Mouse (Mus musculus) pancreas, adult 10 weeks (tissue): ENCODE measurements around the gene Olfr1112. TPM values are rescaled to one million over a fixed set of nuclear protein-coding genes. Genes with fewer than 3 reads are reported as not detected.

ENCODE experiments used
- polyA plus RNA-seq: library from polyadenylated mRNA; stranded (reverse); fragments of 350-450 nt; fragmentation: Illumina TruSeq; extraction: RNeasy Lipid Tissue Mini Kit (QIAGEN cat#74804); gene quantifications from one replicate; pipeline ENCODE4 v1.2.3, GENCODE M21; 2015; ENCODE audit warnings: low read depth, low replicate concordance; ENCODE audit not compliant: insufficient read depth

The Olfr1112 gene
- not detected for polyA plus RNA-seq

DNA sequence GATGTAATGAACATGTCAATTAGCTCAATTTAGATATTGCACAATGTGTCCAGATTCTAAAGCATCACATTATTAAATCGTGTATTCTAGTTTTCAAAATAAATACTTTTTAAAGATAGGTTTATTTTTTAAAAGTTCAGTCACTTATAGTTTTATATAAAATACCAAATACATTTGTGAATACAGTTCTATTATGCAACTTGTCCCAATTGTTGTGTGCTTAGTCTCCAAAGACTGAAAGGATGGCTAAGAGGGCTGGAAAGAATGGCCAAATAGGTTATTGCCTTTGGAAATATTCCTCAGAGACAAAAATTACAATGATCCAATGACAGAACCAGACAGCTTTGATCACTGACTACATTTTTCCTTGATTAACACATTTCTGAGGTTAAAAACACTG is at the start of gene Olfr1112:
Gene Olfr1112, plus strand, starts transcription at position 301 of the 400 bp plus-strand sequence.

GRCm38 (mm10) chr2:87140200-87140599 is 47.4 kb upstream of the Olfr1112 start, which contains the start of gene Olfr1110:
TSS of gene Olfr1110 (minus strand) at chr2:87140300.

DNA sequence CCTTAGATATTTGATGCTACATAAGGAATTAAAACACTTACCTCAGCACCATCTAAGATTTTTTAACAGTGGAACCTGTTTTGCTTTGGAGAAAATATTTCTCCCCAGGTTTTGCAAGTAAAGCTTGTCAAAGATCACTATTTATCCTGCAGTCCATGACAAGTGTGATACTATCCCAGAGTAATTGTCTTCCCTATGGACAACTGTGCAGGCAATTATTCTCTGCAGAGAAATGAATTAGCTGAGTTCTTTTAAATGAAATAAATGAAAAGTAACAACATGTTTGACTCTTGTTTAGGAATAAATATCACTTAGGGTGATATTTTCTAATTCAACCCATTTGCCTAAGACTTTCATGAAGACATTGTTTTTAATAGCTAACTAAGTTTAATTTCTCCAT is 35.1 kb upstream of the Olfr1112 start, which contains the start of gene Olfr1111:
Gene Olfr1111, minus strand, starts transcription at position 101 of the 400 bp plus-strand sequence.

GRCm38 (mm10) chr2:87208670-87209069 is 21.1 kb downstream of the Olfr1112 start, which contains the start of gene Olfr1113:
TSS of gene Olfr1113 (plus strand) at chr2:87208970.

Other genes starting within 250 kb of the Olfr1112 start
- gene Olfr1099, start 227.1 kb upstream of the Olfr1112 start, polyA plus RNA-seq = not detected
- not detected for gene Olfr1100, start 207.8 kb upstream of the Olfr1112 start, polyA plus RNA-seq
- not detected for gene Olfr1101, start 196.6 kb upstream of the Olfr1112 start, polyA plus RNA-seq
- not detected for gene Olfr1102, start 189.4 kb upstream of the Olfr1112 start, polyA plus RNA-seq
- gene Olfr1104, start 160.7 kb upstream of the Olfr1112 start, polyA plus RNA-seq = not detected
- gene Olfr1105, start 151.3 kb upstream of the Olfr1112 start, polyA plus RNA-seq = not detected
- not detected for gene Olfr1106, start 135.5 kb upstream of the Olfr1112 start, polyA plus RNA-seq
- not detected for gene Olfr1107, start 112.0 kb upstream of the Olfr1112 start, polyA plus RNA-seq
- not detected for gene Olfr1109, start 91.8 kb upstream of the Olfr1112 start, polyA plus RNA-seq
- not detected for gene Olfr259, start 73.2 kb upstream of the Olfr1112 start, polyA plus RNA-seq
- not detected for gene Olfr1110, start 47.5 kb upstream of the Olfr1112 start, polyA plus RNA-seq
- gene Olfr1111, start 35.2 kb upstream of the Olfr1112 start, polyA plus RNA-seq = not detected
- not detected for gene Olfr1113, start 21.2 kb downstream of the Olfr1112 start, polyA plus RNA-seq
- not detected for gene Olfr1115, start 60.2 kb downstream of the Olfr1112 start, polyA plus RNA-seq
- not detected for gene Olfr1116, start 79.7 kb downstream of the Olfr1112 start, polyA plus RNA-seq
- not detected for gene Olfr1118, start 119.8 kb downstream of the Olfr1112 start, polyA plus RNA-seq
- gene Olfr1120, start 167.0 kb downstream of the Olfr1112 start, polyA plus RNA-seq = not detected
- not detected for gene Olfr1121, start 182.1 kb downstream of the Olfr1112 start, polyA plus RNA-seq
- gene Olfr1122, start 198.1 kb downstream of the Olfr1112 start, polyA plus RNA-seq = not detected
- not detected for gene Olfr1123, start 228.8 kb downstream of the Olfr1112 start, polyA plus RNA-seq
- not detected for gene Olfr1124, start 242.5 kb downstream of the Olfr1112 start, polyA plus RNA-seq